Mouse (Mus musculus) heart, embryonic 10.5 days (tissue): Measurements from ENCODE around the gene Ankrd44. TPM values are rescaled to one million over a fixed set of nuclear protein-coding genes. Genes with fewer than 3 reads are reported as not detected.
A peak's percentile ranks its signal among the peaks of the same experiment; 100 is the strongest.

ENCODE experiments used
- DNase-seq: peaks from one replicate; pipeline ENCODE4 v3.0.0-alpha.2; 2017; ENCODE audit warnings: low spot score
- H3K27ac ChIP-seq: fragments of 300-500 bp; sonication (generic); 2 replicates; pipeline ENCODE4 v1.5.1; 2016; ENCODE audit warnings: mild to moderate bottlenecking
- H3K27me3 ChIP-seq: fragments of 300-500 bp; sonication (generic); 2 replicates; pipeline ENCODE4 v1.6.1; 2016; ENCODE audit warnings: mild to moderate bottlenecking; ENCODE audit not compliant: poor library complexity, insufficient read depth, severe bottlenecking
- H3K36me3 ChIP-seq: fragments of 300-500 bp; sonication (generic); 2 replicates; pipeline ENCODE4 v1.6.1; 2016; ENCODE audit warnings: mild to moderate bottlenecking, moderate library complexity
- H3K4me1 ChIP-seq: fragments of 300-500 bp; sonication (generic); 2 replicates; pipeline ENCODE4 v1.6.1; 2016; ENCODE audit warnings: mild to moderate bottlenecking
- H3K4me3 ChIP-seq: fragments of 300-500 bp; sonication (generic); 2 replicates; pipeline ENCODE4 v1.5.1; 2016; ENCODE audit warnings: mild to moderate bottlenecking, moderate library complexity
- H3K9me3 ChIP-seq: fragments of 300-500 bp; sonication (generic); 2 replicates; pipeline ENCODE4 v1.6.1; 2016; ENCODE audit warnings: mild to moderate bottlenecking, moderate library complexity
- WGBS: fragments of 180-500 bp; shearing (Covaris S2); methylation state at CpG from one replicate; pipeline ENCODE4 v1.1.7; 2016; 5-methylcytosine and 5-hydroxymethylcytosine counted together
- polyA plus RNA-seq: library from polyadenylated mRNA; unstranded; fragments of >200 nt; fragmentation: Nextera tagmentation; extraction: Ambion mirVana; gene quantifications from 2 replicates; pipeline ENCODE4 v1.2.1, GENCODE M21; 2016

The Ankrd44 gene
- polyA plus RNA-seq, 1 experiment from 2014 or later, result 10.9 TPM

- no peak for DNase-seq
- WGBS, result 74% methylated on average over 8 of the region's 8 CpGs
- H3K27me3 ChIP-seq, result no peaks in the 10 kb centered on the region
Measured at GRCm38 (mm10) chr1:54743072-54743471, 183.1 kb downstream of the Ankrd44 start.

DNA sequence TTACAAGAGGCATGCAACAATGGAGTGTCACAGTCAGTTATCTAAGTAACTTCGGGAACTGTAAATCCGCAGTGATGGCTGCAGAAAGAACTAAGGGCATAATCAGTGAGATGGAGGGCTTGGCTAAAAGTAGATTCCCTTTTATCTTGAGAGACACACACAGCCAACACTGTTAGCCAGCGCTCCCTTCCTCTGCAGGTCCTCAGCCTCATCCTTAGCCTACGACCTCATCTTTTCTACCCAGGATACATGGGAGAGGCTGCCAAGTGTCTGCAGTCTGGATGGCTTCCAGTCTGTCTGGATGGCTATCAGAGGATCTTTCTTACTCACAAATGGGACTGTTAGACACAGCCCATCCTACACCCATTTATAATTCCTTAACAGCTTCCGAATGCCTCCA lies 185.3 kb downstream of the Ankrd44 start:
- H3K4me1 ChIP-seq, result peaks cover 9% of the 10 kb centered on the region
- no peak overlapping the region for H3K27ac ChIP-seq
- no peak overlapping the region for H3K4me3 ChIP-seq
- 32% methylated on average over 5 of the region's 5 CpGs for WGBS
- H3K27me3 ChIP-seq, result no peaks in the 10 kb centered on the region
- H3K36me3 ChIP-seq, result no peaks in the 10 kb centered on the region
- no peaks in the 10 kb centered on the region for H3K9me3 ChIP-seq
- no peak for DNase-seq

More at GRCm38 (mm10) chr1:54743072-54743471, 183.1 kb downstream of the Ankrd44 start:
- Histone ChIP-seq H3K36me3 (no peaks in the 10 kb centered on the region), H3K9me3 (no peaks in the 10 kb centered on the region), H3K27ac (no peak overlapping the region), H3K4me3 (no peak overlapping the region), H3K4me1 (peaks cover 14% of the 10 kb centered on the region)

DNA sequence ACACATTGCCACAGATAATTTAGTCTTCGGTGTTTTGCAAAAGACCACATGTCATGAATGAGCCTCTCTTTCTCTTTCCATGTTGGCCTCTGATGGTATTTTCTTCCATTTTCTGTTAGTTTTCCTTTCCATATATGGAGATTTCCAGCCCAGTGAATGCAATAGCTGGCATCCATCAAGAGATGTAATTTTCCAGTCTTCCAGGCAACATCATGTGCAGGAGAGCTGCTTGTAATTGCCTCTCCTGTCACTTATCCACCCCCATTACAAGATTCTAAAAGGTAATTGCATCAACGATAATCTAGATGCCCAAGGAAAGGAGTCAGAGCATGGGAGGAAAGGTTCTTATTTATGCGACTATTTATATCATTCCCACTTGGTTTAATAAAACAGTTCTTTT lies 188.7 kb downstream of the Ankrd44 start:
- no peaks in the 10 kb centered on the region for H3K9me3 ChIP-seq
- no peaks in the 10 kb centered on the region for H3K36me3 ChIP-seq
- H3K27me3 ChIP-seq, result no peaks in the 10 kb centered on the region
- peaks cover 9% of the 10 kb centered on the region for H3K4me1 ChIP-seq
- H3K27ac ChIP-seq, result no peak overlapping the region
- H3K4me3 ChIP-seq, result no peak overlapping the region
- WGBS, result 83% methylated on average over 3 of the region's 3 CpGs
- no peak for DNase-seq

GRCm38 (mm10) chr1:54734917-54735664 lies 191.1 kb downstream of the Ankrd44 start:
- no peak for DNase-seq
- Histone ChIP-seq H3K27me3 (no peaks in the 10 kb centered on the region), H3K36me3 (no peaks in the 10 kb centered on the region), H3K9me3 (no peaks in the 10 kb centered on the region), H3K4me3 (no peak overlapping the region), H3K27ac (no peak overlapping the region), H3K4me1 (no peaks in the 10 kb centered on the region)
- 73% methylated on average over 17 of the region's 17 CpGs for WGBS

GRCm38 (mm10) chr1:54729316-54729715 lies 196.9 kb downstream of the Ankrd44 start:
- H3K4me1 ChIP-seq, result no peaks in the 10 kb centered on the region
- no peak overlapping the region for H3K27ac ChIP-seq
- DNase-seq, result no peak
- H3K36me3 ChIP-seq, result peaks cover 10% of the 10 kb centered on the region; the same call in 1 of the 2 replicates
- no peaks in the 10 kb centered on the region for H3K9me3 ChIP-seq
- 83% methylated on average over 5 of the region's 5 CpGs for WGBS
- no peak overlapping the region for H3K4me3 ChIP-seq
- H3K27me3 ChIP-seq, result no peaks in the 10 kb centered on the region

GRCm38 (mm10) chr1:54726555-54726954 lies 199.6 kb downstream of the Ankrd44 start:
- H3K36me3 ChIP-seq, result peaks cover 10% of the 10 kb centered on the region; the same call in 1 of the 2 replicates
- no peak overlapping the region for H3K27ac ChIP-seq
- no peak for DNase-seq
- WGBS, result 72% methylated on average over 2 of the region's 2 CpGs
- no peaks in the 10 kb centered on the region for H3K4me1 ChIP-seq
- H3K27me3 ChIP-seq, result no peaks in the 10 kb centered on the region
- H3K9me3 ChIP-seq, result no peaks in the 10 kb centered on the region
- H3K4me3 ChIP-seq, result no peak overlapping the region

DNA sequence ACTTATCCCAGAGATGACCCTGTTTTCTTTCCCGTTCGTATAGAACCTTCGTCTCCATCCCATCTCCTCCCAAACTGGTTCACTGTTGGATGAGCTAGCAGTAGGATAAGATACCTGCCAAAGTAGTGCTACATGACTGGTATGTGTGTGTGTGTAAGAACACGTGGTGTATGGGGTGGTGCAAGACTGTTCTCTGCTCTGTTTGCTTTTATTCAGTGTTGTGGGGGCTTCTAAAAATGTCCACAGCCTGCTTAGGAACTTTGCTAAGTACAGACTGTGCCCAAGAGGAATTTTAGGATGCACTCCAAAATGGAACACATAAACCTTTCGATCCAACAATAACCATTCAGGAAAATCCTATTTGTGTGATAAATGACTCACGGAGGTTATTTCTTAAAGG lies 209.3 kb downstream of the Ankrd44 start:
- DNase-seq, result no peak
- 86% methylated on average over 6 of the region's 6 CpGs for WGBS
- H3K4me3 ChIP-seq, result no peak overlapping the region
- no peak overlapping the region for H3K27ac ChIP-seq
- peaks cover 11% of the 10 kb centered on the region for H3K4me1 ChIP-seq
- H3K36me3 ChIP-seq, result 0 out of 2 replicates have a peak, but pooled peaks cover 4% of the 10 kb centered on the region
- no peaks in the 10 kb centered on the region for H3K9me3 ChIP-seq
- no peaks in the 10 kb centered on the region for H3K27me3 ChIP-seq

GRCm38 (mm10) chr1:54715061-54715760 lies 211.0 kb downstream of the Ankrd44 start:
- Histone ChIP-seq H3K4me1 (peaks cover 18% of the 10 kb centered on the region), H3K27me3 (no peaks in the 10 kb centered on the region), H3K36me3 (0 out of 2 replicates have a peak, but pooled peaks cover 4% of the 10 kb centered on the region), H3K4me3 (no peak overlapping the region), H3K27ac (no peak overlapping the region), H3K9me3 (no peaks in the 10 kb centered on the region)
- no peak for DNase-seq
- 78% methylated on average over 8 of the region's 8 CpGs for whole genome bisulfite sequencing

- 35% methylated on average over 11 of the region's 11 CpGs for WGBS
Measured at GRCm38 (mm10) chr1:54713231-54714173, 212.7 kb downstream of the Ankrd44 start.

GRCm38 (mm10) chr1:54711568-54711967 lies 214.6 kb downstream of the Ankrd44 start:
- no peak for DNase-seq
- H3K9me3 ChIP-seq, result no peaks in the 10 kb centered on the region
- no peaks in the 10 kb centered on the region for H3K27me3 ChIP-seq
- 0 out of 2 replicates have a peak, but pooled peaks cover 4% of the 10 kb centered on the region for H3K36me3 ChIP-seq
- H3K4me3 ChIP-seq, result no peak overlapping the region
- WGBS, result 85% methylated on average over 3 of the region's 3 CpGs
- H3K27ac ChIP-seq, result no peak overlapping the region
- peaks cover 23% of the 10 kb centered on the region for H3K4me1 ChIP-seq

More at GRCm38 (mm10) chr1:54713231-54714173, 212.7 kb downstream of the Ankrd44 start:
- Histone ChIP-seq H3K36me3 (0 out of 2 replicates have a peak, but pooled peaks cover 4% of the 10 kb centered on the region), H3K4me1 (peaks cover 19% of the 10 kb centered on the region), H3K4me3 (no peak overlapping the region), H3K9me3 (no peaks in the 10 kb centered on the region), H3K27ac (peak overlapping the region; percentile 44; the same call in 1 of the 2 replicates), H3K27me3 (no peaks in the 10 kb centered on the region)
- DNase-seq, result no peak

GRCm38 (mm10) chr1:54710550-54710949 lies 215.6 kb downstream of the Ankrd44 start:
- no peak for DNase-seq
- no peak overlapping the region for H3K27ac ChIP-seq
- WGBS, result 79% methylated on average over 1 of the region's 1 CpGs

DNA sequence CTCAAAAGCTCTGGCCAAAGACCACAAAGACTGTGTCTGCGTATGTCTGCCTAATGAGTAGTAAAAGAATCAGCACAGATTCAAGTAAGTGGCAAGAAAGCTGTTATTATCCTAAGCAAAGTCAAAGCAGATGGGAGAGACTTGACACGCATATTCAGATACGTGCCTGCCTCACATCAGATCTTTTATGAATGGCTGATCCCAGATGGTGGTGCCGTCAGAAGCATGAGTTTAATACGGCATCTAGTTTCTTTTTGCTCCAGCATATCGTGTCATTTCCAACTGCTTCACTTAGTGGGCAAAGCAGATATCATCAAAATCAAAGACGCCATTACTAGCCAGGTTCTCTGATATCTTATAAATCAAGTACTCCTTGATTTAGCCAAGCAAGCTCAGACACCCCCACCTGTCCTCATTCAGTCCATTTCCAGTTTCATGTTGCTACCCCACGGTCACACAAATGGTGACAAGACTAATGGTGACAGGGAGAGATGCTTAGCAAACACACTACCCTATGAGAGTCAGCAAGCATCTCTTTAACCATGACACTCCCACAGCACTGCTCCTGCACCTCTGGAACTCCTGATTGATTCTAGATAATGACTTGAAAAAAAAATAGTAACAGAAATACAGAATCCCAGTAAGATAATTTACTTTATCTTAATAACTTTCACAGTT lies 218.2 kb downstream of the Ankrd44 start:
- Histone ChIP-seq H3K27me3 (no peaks in the 10 kb centered on the region), H3K36me3 (0 out of 2 replicates have a peak, but pooled peaks cover 4% of the 10 kb centered on the region), H3K9me3 (no peaks in the 10 kb centered on the region), H3K4me1 (peaks cover 18% of the 10 kb centered on the region), H3K27ac (no peak overlapping the region), H3K4me3 (no peak overlapping the region)
- no peak for DNase-seq
- WGBS, result 89% methylated on average over 8 of the region's 8 CpGs

More at GRCm38 (mm10) chr1:54710550-54710949, 215.6 kb downstream of the Ankrd44 start:
- no peak overlapping the region for H3K4me3 ChIP-seq
- no peaks in the 10 kb centered on the region for H3K27me3 ChIP-seq
- 0 out of 2 replicates have a peak, but pooled peaks cover 4% of the 10 kb centered on the region for H3K36me3 ChIP-seq
- H3K4me1 ChIP-seq, result peaks cover 23% of the 10 kb centered on the region
- no peaks in the 10 kb centered on the region for H3K9me3 ChIP-seq
